Mouse (Mus musculus) heart, postnatal 0 days (tissue): ENCODE measurements around the gene Zan. TPM values are rescaled to one million over a fixed set of nuclear protein-coding genes. Genes with fewer than 3 reads are reported as not detected.

Source experiments
- ATAC-seq: fragments of 200-750 bp; cut with Nextera tagmentation; 2 replicates; pipeline ENCODE4 v1.8.0; 2017; ENCODE audit warnings: low read depth, moderate number of reproducible peaks, moderate library complexity; ENCODE audit not compliant: insufficient read depth
- DNase-seq: peaks from one replicate; pipeline ENCODE4 v3.0.0-alpha.2; 2016; ENCODE audit warnings: low spot score
- H3K27ac ChIP-seq: fragments of 300-500 bp; sonication (generic); 2 replicates; pipeline ENCODE4 v1.5.1; 2014; ENCODE audit warnings: low read depth, mild to moderate bottlenecking
- H3K27me3 ChIP-seq: fragments of 300-500 bp; sonication (generic); 2 replicates; pipeline ENCODE4 v1.6.1; 2014; ENCODE audit warnings: low read length, mixed read lengths; ENCODE audit not compliant: control insufficient read depth, insufficient read depth
- H3K36me3 ChIP-seq: fragments of 300-500 bp; sonication (generic); replicated peaks from 2 replicates; pipeline ENCODE4 v1.6.1; 2014; ENCODE audit warnings: low read length, mixed read lengths; ENCODE audit not compliant: control insufficient read depth, insufficient read depth
- H3K4me1 ChIP-seq: fragments of 300-500 bp; sonication (generic); 2 replicates; pipeline ENCODE4 v1.6.1; 2014; ENCODE audit warnings: antibody characterized with exemption; ENCODE audit not compliant: control insufficient read depth, insufficient read depth
- H3K4me2 ChIP-seq: fragments of 300-500 bp; sonication (generic); 2 replicates; pipeline ENCODE4 v1.6.1; 2014; ENCODE audit warnings: low read depth, mild to moderate bottlenecking, low read length, moderate library complexity
- H3K4me3 ChIP-seq: fragments of 300-500 bp; sonication (generic); 2 replicates; pipeline ENCODE4 v1.5.1; 2014; ENCODE audit warnings: low read depth, low read length
- H3K9ac ChIP-seq: fragments of 300-500 bp; sonication (generic); replicated peaks from 2 replicates; pipeline ENCODE4 v1.6.1; 2014; ENCODE audit warnings: low read depth, low read length, mixed read lengths
- H3K9me3 ChIP-seq: fragments of 300-500 bp; sonication (generic); replicated peaks from 2 replicates; pipeline ENCODE4 v1.6.1; 2016; ENCODE audit warnings: low read length; ENCODE audit not compliant: control insufficient read depth
- CTCF ChIP-seq: IDR thresholded peaks from 2 replicates; pipeline ENCODE4 v1.5.1; 2016; ENCODE audit warnings: antibody characterized with exemption, control low read depth, low read depth
- EP300 ChIP-seq: IDR thresholded peaks from 2 replicates; pipeline ENCODE4 v1.6.1; 2016; ENCODE audit warnings: antibody characterized with exemption, low read depth
- WGBS: fragments of 180-500 bp; shearing (Covaris S2); extraction: QIAGEN DNeasy Blood & Tissue Kit; methylation state at CpG from one replicate; pipeline ENCODE4 v1.1.7; 2014; 5-methylcytosine and 5-hydroxymethylcytosine counted together
- polyA plus RNA-seq: library from polyadenylated mRNA; unstranded; fragments of >200 nt; fragmentation: Nextera tagmentation; extraction: Ambion mirVana; gene quantifications from 2 replicates; pipeline ENCODE4 v1.2.1, GENCODE M21; 2015
- total RNA-seq: library from RNA; depleted of rRNA; stranded (reverse); fragments of >200 nt; gene quantifications from 2 replicates; pipeline ENCODE4 v1.2.3, GENCODE M21; 2014; ENCODE audit warnings: low replicate concordance; rRNA removed

Gene Zan
- under 0.01 and 0.43 TPM in 2 replicates for total RNA-seq
- polyA plus RNA-seq: 0.04 TPM in 2 replicates

- 77% methylated on average over 5 of the region's 5 CpGs for WGBS
- no peak within 1 kb of the TSS for H3K27ac ChIP-seq
- no peaks in the 10 kb centered on the region for H3K9me3 ChIP-seq
- no peak for TF ChIP-seq CTCF
- H3K4me1 ChIP-seq: no peaks in the 10 kb centered on the region
- no peak for ATAC-seq
- DNase-seq: no peak
- H3K4me2 ChIP-seq: no peak within 1 kb of the TSS
- no peak within 1 kb of the TSS for H3K9ac ChIP-seq
- H3K36me3 ChIP-seq: no peaks in the 10 kb centered on the region
- H3K4me3 ChIP-seq: no peak within 1 kb of the TSS
- no peaks in the 10 kb centered on the region for H3K27me3 ChIP-seq
Observed at GRCm38 (mm10) chr5:137476964-137477363, at the start of gene Zan. Zan (minus strand) TSS chr5:137477064.

- Histone ChIP-seq H3K27me3 (no peaks in the 10 kb centered on the region), H3K4me2 (no peak overlapping the region), H3K36me3 (peaks cover 88% of the 10 kb centered on the region), H3K4me3 (no peak overlapping the region), H3K27ac (peak overlapping the region; percentile 15; the same call in 1 of the 2 replicates), H3K9me3 (no peaks in the 10 kb centered on the region), H3K9ac (no peak overlapping the region), H3K4me1 (peaks cover 6% of the 10 kb centered on the region; the same call in 1 of the 2 replicates)
- ATAC-seq (no peak), DNase-seq (no peak)
- WGBS: 45% methylated on average over 16 of the region's 16 CpGs
- TF ChIP-seq EP300 (0 out of 2 replicates have a peak, but pooled peaks have one; percentile 21), CTCF (no peak)
Observed at GRCm38 (mm10) chr5:137526192-137526936, 49.5 kb upstream of the Zan start.

DNA sequence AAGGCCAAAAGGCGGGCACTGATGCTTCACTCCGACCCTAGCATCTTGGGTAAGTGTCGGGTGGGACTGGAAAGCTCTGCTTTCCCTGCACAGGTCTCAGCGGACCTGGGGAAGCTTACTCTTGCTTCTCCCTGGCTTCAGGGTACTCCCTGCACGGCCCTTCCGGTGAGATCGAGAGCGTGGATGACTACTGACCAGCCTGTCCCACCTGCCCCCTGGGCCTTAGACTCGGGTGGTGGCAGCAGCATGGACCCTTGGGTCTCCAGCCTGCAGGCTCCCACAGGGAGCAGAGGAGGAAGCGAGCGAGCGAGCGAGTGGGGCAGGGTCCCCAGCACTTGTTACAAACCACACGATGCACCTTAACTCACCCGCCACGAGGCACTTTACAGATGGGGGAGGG, 48.6 kb upstream of the Zan start:
- peaks cover 6% of the 10 kb centered on the region; the same call in 1 of the 2 replicates for H3K4me1 ChIP-seq
- H3K27me3 ChIP-seq: no peaks in the 10 kb centered on the region
- no peak for ATAC-seq
- no peak overlapping the region for H3K9ac ChIP-seq
- H3K27ac ChIP-seq: no peak overlapping the region
- no peak overlapping the region for H3K4me2 ChIP-seq
- WGBS: 73% methylated on average over 16 of the region's 16 CpGs
- H3K9me3 ChIP-seq: no peaks in the 10 kb centered on the region
- H3K36me3 ChIP-seq: peaks cover 96% of the 10 kb centered on the region
- TF ChIP-seq EP300: no peak
- TF ChIP-seq CTCF: no peak
- DNase-seq: no peak
- no peak overlapping the region for H3K4me3 ChIP-seq

DNA sequence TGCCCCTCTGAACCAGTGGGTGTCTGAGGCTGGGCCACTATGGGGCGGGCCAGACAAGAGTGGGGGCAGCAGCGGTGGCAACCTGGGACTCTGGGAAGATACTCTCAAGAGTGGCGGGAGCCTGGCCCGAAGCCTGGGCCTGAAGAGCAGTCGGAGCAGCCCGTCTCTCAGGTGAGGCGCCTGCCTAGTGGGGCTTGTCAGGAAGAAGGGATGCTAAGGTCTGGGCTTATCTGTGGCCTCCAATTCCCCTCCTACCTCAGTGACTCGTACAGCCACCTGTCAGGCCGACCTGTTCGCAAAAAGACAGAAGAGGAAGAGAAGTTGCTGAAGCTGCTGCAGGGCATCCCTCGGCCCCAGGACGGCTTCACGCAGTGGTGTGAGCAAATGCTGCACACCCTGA, 47.8 kb upstream of the Zan start:
- Histone ChIP-seq H3K9me3 (no peaks in the 10 kb centered on the region), H3K4me1 (no peaks in the 10 kb centered on the region), H3K27me3 (no peaks in the 10 kb centered on the region), H3K27ac (no peak overlapping the region), H3K4me2 (no peak overlapping the region), H3K9ac (no peak overlapping the region), H3K36me3 (peaks cover 99% of the 10 kb centered on the region), H3K4me3 (no peak overlapping the region)
- no peak for TF ChIP-seq EP300
- TF ChIP-seq CTCF: no peak
- no peak for DNase-seq
- ATAC-seq: no peak
- 85% methylated on average over 13 of the region's 13 CpGs for WGBS

DNA sequence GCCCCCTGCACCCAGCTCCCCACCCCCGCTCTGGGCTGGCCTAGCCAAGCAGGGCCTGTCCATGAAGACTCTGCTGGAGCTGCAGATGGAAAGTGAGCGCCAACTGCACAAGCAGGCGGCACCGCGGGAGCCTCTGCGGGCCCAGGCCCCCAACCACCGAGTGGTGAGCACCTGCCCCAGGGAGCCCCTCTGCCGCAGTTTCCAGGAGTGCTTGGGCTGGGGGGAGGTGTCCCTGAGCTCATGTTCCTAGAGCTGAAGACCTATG, 47.3 kb upstream of the Zan start:
- H3K36me3 ChIP-seq: peaks cover 99% of the 10 kb centered on the region
- ATAC-seq: no peak
- no peak for DNase-seq
- H3K9me3 ChIP-seq: no peaks in the 10 kb centered on the region
- TF ChIP-seq EP300: no peak
- no peak for TF ChIP-seq CTCF
- H3K9ac ChIP-seq: no peak overlapping the region
- H3K27me3 ChIP-seq: no peaks in the 10 kb centered on the region
- no peaks in the 10 kb centered on the region for H3K4me1 ChIP-seq
- no peak overlapping the region for H3K27ac ChIP-seq
- H3K4me3 ChIP-seq: no peak overlapping the region
- WGBS: 82% methylated on average over 4 of the region's 8 CpGs
- no peak overlapping the region for H3K4me2 ChIP-seq
